Mouse (Mus musculus): Measurements from ENCODE around the gene Pramel7. TPM values are rescaled to one million over a fixed set of nuclear protein-coding genes. Genes with fewer than 3 reads are reported as not detected.

The Pramel7 gene
- polyA plus RNA-seq (2012; rRNA removed; ENCODE audit: low replicate concordance): not detected in 2 replicates

DNA sequence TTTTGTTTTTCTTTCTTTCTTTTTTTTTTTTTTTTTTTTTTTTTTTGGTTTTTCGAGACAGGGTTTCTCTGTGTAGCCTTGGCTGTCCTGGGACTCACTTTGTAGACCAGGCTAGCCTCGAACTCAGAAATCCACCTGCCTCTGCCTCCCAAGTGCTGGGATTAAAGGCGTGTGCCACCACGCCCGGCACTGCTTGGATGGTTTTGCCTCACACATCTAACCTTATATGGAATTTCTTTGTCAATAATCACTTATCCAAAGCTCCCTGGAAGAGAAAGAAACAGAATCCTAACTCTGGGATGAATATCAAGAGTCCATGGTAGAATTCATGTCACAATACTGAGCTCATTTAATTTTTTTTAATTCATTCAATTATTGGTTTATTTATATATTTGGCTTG is at the start of gene Pramel7:
Gene Pramel7 (minus strand): TSS at position 101 of the 400 bp plus-strand sequence.

GRCm38 (mm10) chr2:87545442-87545841 is 48.5 kb upstream of the Pramel7 start, which contains the start of gene Olfr1128:
Gene Olfr1128 (minus strand): TSS chr2:87545542.

GRCm38 (mm10) chr2:87531496-87531895 is 34.6 kb upstream of the Pramel7 start, which contains the start of gene Olfr153:
Gene Olfr153 (plus strand): TSS chr2:87531796.

DNA sequence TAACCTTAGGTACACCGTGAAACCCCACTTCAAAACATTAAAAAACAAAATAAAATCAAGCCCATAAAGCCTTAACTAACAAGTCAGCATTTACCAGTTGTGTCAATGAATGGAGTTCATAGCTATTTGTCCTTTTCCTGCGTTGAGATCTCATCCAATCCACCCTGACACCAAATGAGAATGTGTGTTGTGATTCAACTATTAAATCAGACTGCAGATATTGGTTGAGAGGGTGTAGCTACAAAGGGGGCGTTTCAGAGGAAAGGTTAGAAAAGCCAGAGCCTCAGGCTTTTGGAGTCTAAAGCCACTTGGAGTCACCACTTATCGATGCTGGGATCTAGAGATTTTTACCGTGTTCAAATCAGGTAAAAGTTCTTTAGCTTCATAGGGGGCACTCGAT is 9.4 kb upstream of the Pramel7 start, which contains the start of gene Pramel6:
Gene Pramel6 (plus strand): TSS at position 301 of the 400 bp plus-strand sequence.

DNA sequence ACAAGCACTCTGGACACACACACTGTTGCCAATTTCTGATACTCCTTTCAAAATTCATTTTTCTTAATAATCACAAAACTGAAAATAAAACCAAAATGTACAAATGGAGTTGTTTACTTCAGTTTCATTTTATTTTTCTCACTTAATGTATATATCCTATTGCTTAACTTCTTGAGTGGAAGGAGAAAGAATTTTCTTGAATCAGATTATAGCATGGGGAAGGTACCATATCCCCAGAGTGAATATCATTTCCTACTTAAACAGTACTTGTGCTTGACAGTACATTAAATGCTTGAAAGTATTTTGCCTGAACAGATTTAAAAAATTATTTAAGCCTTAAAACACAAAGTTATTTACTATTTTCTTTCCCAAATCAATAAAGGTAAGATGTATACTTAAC is 43.2 kb downstream of the Pramel7 start, which contains the start of gene Olfr1126:
Gene Olfr1126 (plus strand): TSS at position 301 of the 400 bp plus-strand sequence.

Other genes with a start within 250 kb of the Pramel7 start
- gene Olfr1115, start 249.1 kb downstream of the Pramel7 start, polyA plus RNA-seq (2012; rRNA removed; ENCODE audit: low replicate concordance): not detected in 2 replicates
- not detected in 2 replicates for gene Olfr1116, start 229.6 kb downstream of the Pramel7 start, polyA plus RNA-seq (2012; rRNA removed; ENCODE audit: low replicate concordance)
- not detected in 2 replicates for gene Olfr1118, start 189.5 kb downstream of the Pramel7 start, polyA plus RNA-seq (2012; rRNA removed; ENCODE audit: low replicate concordance)
- not detected in 2 replicates for gene Olfr1120, start 142.3 kb downstream of the Pramel7 start, polyA plus RNA-seq (2012; rRNA removed; ENCODE audit: low replicate concordance)
- not detected in 2 replicates for gene Olfr1121, start 127.2 kb downstream of the Pramel7 start, polyA plus RNA-seq (2012; rRNA removed; ENCODE audit: low replicate concordance)
- not detected in 2 replicates for gene Olfr1122, start 111.2 kb downstream of the Pramel7 start, polyA plus RNA-seq (2012; rRNA removed; ENCODE audit: low replicate concordance)
- gene Olfr1123, start 80.5 kb downstream of the Pramel7 start, polyA plus RNA-seq (2012; rRNA removed; ENCODE audit: low replicate concordance): not detected in 2 replicates
- gene Olfr1124, start 66.8 kb downstream of the Pramel7 start, polyA plus RNA-seq (2012; rRNA removed; ENCODE audit: low replicate concordance): not detected in 2 replicates
- gene Olfr1126, start 43.1 kb downstream of the Pramel7 start, polyA plus RNA-seq (2012; rRNA removed; ENCODE audit: low replicate concordance): not detected in 2 replicates
- gene Pramel6, start 9.5 kb upstream of the Pramel7 start, polyA plus RNA-seq (2012; rRNA removed; ENCODE audit: low replicate concordance): not detected in 2 replicates
- gene Olfr153, start 34.7 kb upstream of the Pramel7 start, polyA plus RNA-seq (2012; rRNA removed; ENCODE audit: low replicate concordance): not detected in 2 replicates
- not detected in 2 replicates for gene Olfr1128, start 48.4 kb upstream of the Pramel7 start, polyA plus RNA-seq (2012; rRNA removed; ENCODE audit: low replicate concordance)
- gene Olfr1129, start 76.8 kb upstream of the Pramel7 start, polyA plus RNA-seq (2012; rRNA removed; ENCODE audit: low replicate concordance): not detected in 2 replicates
- gene Olfr1130, start 109.1 kb upstream of the Pramel7 start, polyA plus RNA-seq (2012; rRNA removed; ENCODE audit: low replicate concordance): not detected in 2 replicates
- gene Olfr1131, start 130.0 kb upstream of the Pramel7 start, polyA plus RNA-seq (2012; rRNA removed; ENCODE audit: low replicate concordance): not detected in 2 replicates
- not detected in 2 replicates for gene Olfr1132, start 140.4 kb upstream of the Pramel7 start, polyA plus RNA-seq (2012; rRNA removed; ENCODE audit: low replicate concordance)
- not detected in 2 replicates for gene Olfr1133, start 150.3 kb upstream of the Pramel7 start, polyA plus RNA-seq (2012; rRNA removed; ENCODE audit: low replicate concordance)
- not detected in 2 replicates for gene Olfr1134, start 161.4 kb upstream of the Pramel7 start, polyA plus RNA-seq (2012; rRNA removed; ENCODE audit: low replicate concordance)
- not detected in 2 replicates for gene Olfr1135, start 176.6 kb upstream of the Pramel7 start, polyA plus RNA-seq (2012; rRNA removed; ENCODE audit: low replicate concordance)
- gene Olfr1136, start 196.9 kb upstream of the Pramel7 start, polyA plus RNA-seq (2012; rRNA removed; ENCODE audit: low replicate concordance): not detected in 2 replicates
- not detected in 2 replicates for gene Olfr1137, start 216.1 kb upstream of the Pramel7 start, polyA plus RNA-seq (2012; rRNA removed; ENCODE audit: low replicate concordance)
- not detected in 2 replicates for gene Olfr1138, start 242.9 kb upstream of the Pramel7 start, polyA plus RNA-seq (2012; rRNA removed; ENCODE audit: low replicate concordance)
- gene Olfr1140, start 246.7 kb upstream of the Pramel7 start, polyA plus RNA-seq (2012; rRNA removed; ENCODE audit: low replicate concordance): not detected in 2 replicates